Mouse (Mus musculus) cerebral cortex, adult 2 months (tissue): ENCODE measurements around the gene Trank1.

ENCODE experiments used
- WGBS: fragments of 180-500 bp; shearing (Covaris S2); methylation state at CpG from one replicate; pipeline ENCODE4 v1.1.7; 2018; 5-methylcytosine and 5-hydroxymethylcytosine counted together

Gene Trank1

DNA sequence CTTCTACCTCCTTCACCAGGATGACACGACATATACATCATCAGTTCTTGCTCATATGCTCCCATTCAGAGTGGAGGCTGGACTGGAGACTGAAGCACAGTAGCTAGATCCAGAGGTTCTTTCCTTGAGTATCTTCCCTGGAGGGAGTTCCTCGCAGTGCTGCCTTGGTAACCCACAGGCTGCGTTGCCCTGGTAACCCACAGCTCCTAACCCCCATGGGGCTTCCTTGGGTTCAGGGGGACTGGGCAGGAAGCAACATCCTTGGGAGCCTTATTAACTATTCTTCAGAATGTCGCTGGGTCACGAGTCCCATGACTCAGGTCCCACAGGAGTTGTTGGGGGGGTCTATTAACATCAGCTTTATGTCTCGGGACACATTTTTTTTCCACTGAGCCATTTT is 113.6 kb downstream of the Trank1 start:
- 70% methylated on average over 6 of the region's 6 CpGs for WGBS

- WGBS = 58% methylated on average over 4 of the region's 4 CpGs
Observed at GRCm38 (mm10) chr9:111425952-111426351, 114.4 kb downstream of the Trank1 start.

GRCm38 (mm10) chr9:111427891-111428555 is 116.5 kb downstream of the Trank1 start:
- WGBS = 78% methylated on average over 9 of the region's 9 CpGs

- 66% methylated on average over 8 of the region's 8 CpGs for WGBS
Observed at GRCm38 (mm10) chr9:111428698-111429362, 117.3 kb downstream of the Trank1 start.

- 32% methylated on average over 2 of the region's 2 CpGs for WGBS
Observed at GRCm38 (mm10) chr9:111429363-111429750, 117.8 kb downstream of the Trank1 start.

GRCm38 (mm10) chr9:111435429-111435828 is 123.9 kb downstream of the Trank1 start:
- 65% methylated on average over 2 of the region's 2 CpGs for WGBS

DNA sequence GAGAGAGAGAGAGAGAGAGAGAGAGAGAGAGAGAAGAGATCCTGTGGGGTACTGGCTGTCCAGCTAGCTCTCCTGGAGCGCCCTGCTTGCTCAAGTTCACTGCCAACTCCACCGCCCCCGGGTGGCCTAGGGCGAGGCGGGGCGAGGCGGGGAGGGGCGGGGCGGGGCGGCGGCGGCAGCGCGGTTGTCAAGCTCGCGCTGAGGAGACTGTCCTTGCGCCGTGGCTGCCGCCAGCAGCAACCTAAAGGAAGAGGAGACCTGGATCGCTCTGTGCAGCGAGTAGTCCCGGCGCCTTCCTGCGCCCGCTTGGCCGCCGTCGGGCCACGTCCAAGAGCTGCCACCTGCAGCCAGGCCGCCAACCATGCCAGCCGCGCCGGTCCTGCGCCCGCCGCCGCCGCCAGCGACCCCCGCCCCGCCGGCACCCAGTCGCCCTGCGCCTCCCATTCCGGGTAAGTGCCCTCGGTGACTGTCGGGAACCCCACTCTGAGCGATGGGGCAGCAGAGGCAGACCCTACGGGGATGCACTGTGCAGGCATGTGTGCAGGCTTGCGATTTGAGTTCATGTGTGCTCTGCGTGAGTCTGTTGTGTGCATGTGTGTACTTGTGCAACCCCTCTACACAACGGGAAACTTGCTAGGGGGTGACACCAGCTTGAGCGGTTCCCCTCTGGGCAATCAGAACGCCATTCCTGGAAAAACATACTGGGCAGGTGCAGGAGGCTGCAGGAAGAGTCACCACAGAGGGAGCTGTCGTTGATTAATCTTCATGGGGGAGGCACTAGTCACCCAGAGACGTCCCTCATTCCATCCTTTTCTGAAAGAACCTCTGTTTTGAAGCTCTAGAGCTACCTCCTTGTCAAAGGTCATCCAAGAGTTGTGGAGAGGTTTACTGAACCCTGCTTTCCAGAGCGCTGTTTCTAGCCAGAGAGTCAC is 127.6 kb downstream of the Trank1 start, which contains the start of gene Dclk3:
Gene Dclk3 (plus strand): TSS at position 178 of the 932 bp plus-strand sequence.
- WGBS = 3% methylated on average over 57 of the region's 57 CpGs

- WGBS = 47% methylated on average over 8 of the region's 8 CpGs
Observed at GRCm38 (mm10) chr9:111439836-111440201, 128.3 kb downstream of the Trank1 start.

- WGBS = 62% methylated on average over 6 of the region's 6 CpGs
Observed at GRCm38 (mm10) chr9:111440446-111440845, 128.9 kb downstream of the Trank1 start.

DNA sequence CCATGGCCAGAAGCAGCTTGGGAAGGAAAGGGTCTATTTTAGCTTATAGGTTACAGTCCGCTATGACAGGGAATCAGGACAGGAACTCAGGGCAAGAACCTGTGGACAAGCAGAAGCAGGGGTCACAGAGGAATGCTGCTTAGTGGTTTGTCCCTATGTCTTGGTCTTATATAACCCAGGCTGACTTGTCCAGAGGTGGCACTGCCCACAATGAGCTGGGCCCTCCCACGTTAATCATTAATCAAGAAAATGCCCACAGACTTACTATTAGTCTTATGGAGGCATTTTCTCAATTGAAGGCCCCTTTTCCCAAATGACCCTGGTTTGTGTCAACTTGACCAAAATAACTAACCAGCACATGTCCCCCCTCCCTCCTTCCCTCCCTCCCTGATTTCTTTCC is 129.6 kb downstream of the Trank1 start:
- 75% methylated on average over 2 of the region's 2 CpGs for WGBS
